Comparison of ENCODE assay signal across 14 mouse cellular contexts in genomic region chr9:92639200-92639897, GRCm38 (mm10).
DNase-seq lines count a peak whose midpoint lies in the region; TF ChIP-seq lines count a peak whose summit lies in the region.
"Had no signal": no experiment of that assay in that cellular context is flagged by ENCODE, and none has a peak within 500 bp of the region (broad histone marks: within the 10 kb centered on the region; RNA-seq: fewer than 3 reads in every experiment).

No protein-coding gene starts in this region.

- H3K36me3 ChIP-seq in heart, adult 2 months (ENCODE audit: control insufficient read depth, insufficient read depth, low read length): no peaks in the 10 kb centered on the region
- no peaks in the 10 kb centered on the region for H3K36me3 ChIP-seq in heart, embryonic 10.5 days
- H3K36me3 ChIP-seq in C2C12 (ENCODE audit: control insufficient read depth, insufficient read depth): no peaks in the 10 kb centered on the region
- H3K36me3 ChIP-seq: forebrain, embryonic 12.5 days; limb, embryonic 15.5 days had no signal

- H3ac ChIP-seq in C2C12 (ENCODE audit: control insufficient read depth, insufficient read length, low read depth): no peak overlapping the region

- peak; percentile 14 to 17 for DNase-seq in heart, adult 2 months
- DNase-seq in heart, embryonic 10.5 days (ENCODE audit: low spot score): no peak
- DNase-seq in layer of hippocampus, postnatal 10 days (ENCODE audit: low spot score in 2 of 2): peak; percentile 12 to 15
- no peak for DNase-seq in layer of hippocampus, adult 8-10 months (ENCODE audit: low spot score in 2 of 2)
- DNase-seq in heart, postnatal 10 days: peak; percentile 28 to 36
- DNase-seq in adrenal gland, postnatal 4 days (ENCODE audit: low spot score in 2 of 2): no peak
- no peak for DNase-seq in cerebellum, adult 18-20 months
- DNase-seq: adrenal gland, postnatal 25 days; cerebellum, adult 2 months; spleen, adult 18-20 months had no signal

- no peak overlapping the region for H3K4me3 ChIP-seq in heart, adult 2 months
- H3K4me3 ChIP-seq in heart, embryonic 10.5 days: no peak overlapping the region
- no peak overlapping the region for H3K4me3 ChIP-seq in C2C12 (ENCODE audit: insufficient read depth, poor library complexity, severe bottlenecking)
- H3K4me3 ChIP-seq: forebrain, embryonic 12.5 days; limb, embryonic 15.5 days had no signal

- no peaks in the 10 kb centered on the region for H3K27me3 ChIP-seq in heart, adult 2 months (ENCODE audit: control insufficient read depth, insufficient read depth, low read length)
- no peaks in the 10 kb centered on the region for H3K27me3 ChIP-seq in heart, embryonic 10.5 days (ENCODE audit: insufficient read depth, poor library complexity, severe bottlenecking)
- no peaks in the 10 kb centered on the region for H3K27me3 ChIP-seq in C2C12 (ENCODE audit: control insufficient read depth, insufficient read depth, insufficient read length)
- H3K27me3 ChIP-seq: forebrain, embryonic 12.5 days; limb, embryonic 15.5 days had no signal

- H3K27ac ChIP-seq in heart, adult 2 months: no peak overlapping the region
- no peak overlapping the region for H3K27ac ChIP-seq in heart, embryonic 10.5 days
- H3K27ac ChIP-seq: forebrain, embryonic 12.5 days; limb, embryonic 15.5 days; macrophage had no signal

- intact Hi-C loops in heart, adult 2 months (cut with DNase I): no loop called here
- intact Hi-C loops in heart, postnatal 10 days (cut with DNase I): no loop called here

- no peaks in the 10 kb centered on the region for H3K79me3 ChIP-seq in C2C12 (ENCODE audit: low read depth)

- no peak for TF ChIP-seq EP300 in heart, adult 2 months (IDR thresholded peaks at IDR 0.05; ENCODE audit: insufficient read depth, low read depth, low read length)

- H3K4me1 ChIP-seq in heart, adult 2 months (ENCODE audit: control insufficient read depth, insufficient read depth, low read length): no peaks in the 10 kb centered on the region
- no peaks in the 10 kb centered on the region for H3K4me1 ChIP-seq in heart, embryonic 10.5 days
- H3K4me1 ChIP-seq: forebrain, embryonic 12.5 days; limb, embryonic 15.5 days had no signal

- WGBS in heart, adult 2 months: 73% methylated on average over 6 of the region's 6 CpGs
- 85% methylated on average over 6 of the region's 6 CpGs for WGBS in heart, embryonic 10.5 days

- H3K9ac ChIP-seq in heart, adult 2 months (ENCODE audit: low read depth, low read length): no peak overlapping the region
- H3K9ac ChIP-seq: forebrain, embryonic 12.5 days; limb, embryonic 15.5 days had no signal

- H3K79me2 ChIP-seq in heart, adult 2 months (replicated peaks; ENCODE audit: control insufficient read depth, insufficient read depth, low read length): no peaks in the 10 kb centered on the region
- no peaks in the 10 kb centered on the region for H3K79me2 ChIP-seq in C2C12 (ENCODE audit: control insufficient read depth, insufficient read depth)

- no peaks in the 10 kb centered on the region for H3K9me3 ChIP-seq in heart, embryonic 10.5 days
- H3K9me3 ChIP-seq: forebrain, embryonic 12.5 days; limb, embryonic 15.5 days had no signal

- no peak for TF ChIP-seq POLR2A in heart, adult 2 months (IDR thresholded peaks at IDR 0.05; ENCODE audit: insufficient read depth, low read depth, low read length)

- 0 out of 2 replicates have a peak, but pooled peaks have one; percentile 20 for TF ChIP-seq CTCF in heart, adult 2 months (IDR thresholded peaks at IDR 0.05)
- no peak for TF ChIP-seq CTCF in C2C12 (IDR thresholded peaks at IDR 0.05; ENCODE audit: control insufficient read depth, insufficient read depth, insufficient read length)

TF ChIP-seq in C2C12, 6 proteins besides CTCF, POLR2A, EP300 and RAD21:
- TF ChIP-seq USF1 (IDR thresholded peaks at IDR 0.05; ENCODE audit: low read depth) (no peak), CEBPB (IDR thresholded peaks at IDR 0.05; ENCODE audit: low read depth) (no peak), MYOD1 (IDR thresholded peaks at IDR 0.05; ENCODE audit: control insufficient read depth, insufficient read length, low read depth) (peak; percentile 37)
TF ChIP-seq in C2C12: peak in this region for 1.

Comparison
In these comparisons a context has a peak if more than half of its experiments do, and no peak if none do; other contexts are left out.
1. DNase-seq: peak in heart, adult 2 months (2 of 2), layer of hippocampus, postnatal 10 days (2 of 2) and heart, postnatal 10 days (2 of 2); none in heart, embryonic 10.5 days (single experiment), layer of hippocampus, adult 8-10 months (0 of 2), adrenal gland, postnatal 4 days (0 of 2) and cerebellum, adult 18-20 months (0 of 2).